Comparison of ENCODE assay signal across 14 mouse cellular contexts in the genomic region with DNA sequence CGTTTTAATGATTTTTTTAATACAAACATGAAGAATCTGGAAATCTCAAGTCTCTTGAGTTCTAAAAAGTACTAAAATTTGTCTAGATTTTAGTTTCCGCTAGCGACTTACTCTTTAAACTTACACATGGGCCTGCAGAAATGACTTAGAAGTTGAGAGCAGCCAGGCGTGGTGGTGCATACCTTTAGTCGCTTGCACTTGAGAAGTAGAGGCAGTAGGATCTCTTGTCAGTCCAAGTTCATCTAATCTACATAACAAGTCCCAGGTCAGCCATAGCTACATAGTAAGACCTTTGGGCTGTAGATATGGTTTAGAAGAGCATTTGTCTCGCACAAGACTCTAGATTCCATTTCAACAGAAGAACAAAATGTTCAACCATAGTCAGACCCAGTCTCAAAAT. TPM values are rescaled to one million over a fixed set of nuclear protein-coding genes. Genes with fewer than 3 reads are reported as not detected.
A peak's percentile ranks its signal among the peaks of the same experiment; 100 is the strongest.
DNase-seq lines count a peak whose midpoint lies in the region; ATAC-seq lines count a peak whose summit lies in the region.
"Had no signal": no experiment of that assay in that cellular context is flagged by ENCODE, and none has a peak within 500 bp of the region (broad histone marks: within the 10 kb centered on the region; RNA-seq: fewer than 3 reads in every experiment).

No protein-coding gene starts in this region.

- peaks cover 21% of the 10 kb centered on the region for H3K36me3 ChIP-seq in forebrain, embryonic 10.5 days (replicated peaks)
- no peaks in the 10 kb centered on the region for H3K36me3 ChIP-seq in forebrain, embryonic 14.5 days (ENCODE audit: control insufficient read depth, insufficient read depth, low read length)
- peaks cover 14% of the 10 kb centered on the region for H3K36me3 ChIP-seq in liver, embryonic 11.5 days (ENCODE audit: control insufficient read depth, insufficient read depth, low read length)
- H3K36me3 ChIP-seq in embryonic facial prominence, embryonic 10.5 days (replicated peaks) = peaks cover 21% of the 10 kb centered on the region
- H3K36me3 ChIP-seq in liver, embryonic 16.5 days (ENCODE audit: control insufficient read depth, insufficient read depth) = peaks cover 11% of the 10 kb centered on the region; the same call in 1 of the 2 replicates
- H3K36me3 ChIP-seq: hindbrain, embryonic 12.5 days had no signal

- peaks cover 36% of the 10 kb centered on the region for H3K4me1 ChIP-seq in forebrain, embryonic 10.5 days
- peaks cover 12% of the 10 kb centered on the region for H3K4me1 ChIP-seq in forebrain, embryonic 14.5 days (ENCODE audit: control insufficient read depth, insufficient read depth, low read length)
- H3K4me1 ChIP-seq in liver, embryonic 11.5 days (replicated peaks; ENCODE audit: control insufficient read depth, insufficient read depth, low read length) = peaks cover 16% of the 10 kb centered on the region
- peaks cover 30% of the 10 kb centered on the region for H3K4me1 ChIP-seq in embryonic facial prominence, embryonic 10.5 days
- peaks cover 33% of the 10 kb centered on the region for H3K4me1 ChIP-seq in liver, embryonic 16.5 days (ENCODE audit: control insufficient read depth, low read depth, low read length)

- H3K27me3 ChIP-seq in forebrain, embryonic 10.5 days (ENCODE audit: poor library complexity, severe bottlenecking) = no peaks in the 10 kb centered on the region
- no peaks in the 10 kb centered on the region for H3K27me3 ChIP-seq in forebrain, embryonic 14.5 days (replicated peaks; ENCODE audit: control insufficient read depth, insufficient read depth, low read length)
- no peaks in the 10 kb centered on the region for H3K27me3 ChIP-seq in liver, embryonic 11.5 days (replicated peaks; ENCODE audit: control insufficient read depth, insufficient read depth, low read length)
- H3K27me3 ChIP-seq in embryonic facial prominence, embryonic 10.5 days (replicated peaks; ENCODE audit: low read depth, poor library complexity, severe bottlenecking) = no peaks in the 10 kb centered on the region
- no peaks in the 10 kb centered on the region for H3K27me3 ChIP-seq in liver, embryonic 16.5 days (ENCODE audit: control insufficient read depth, insufficient read depth, low read depth, low read length)
- H3K27me3 ChIP-seq: hindbrain, embryonic 12.5 days had no signal

- H3K4me2 ChIP-seq in forebrain, embryonic 14.5 days (ENCODE audit: low read length) = no peak overlapping the region
- H3K4me2 ChIP-seq in liver, embryonic 11.5 days = peak overlapping the region; percentile 91
- H3K4me2 ChIP-seq in liver, embryonic 16.5 days (ENCODE audit: low read depth, low read length) = peak overlapping the region; percentile 95; the same call in 1 of the 2 replicates

- ATAC-seq in forebrain, embryonic 14.5 days = no peak
- ATAC-seq in liver, embryonic 11.5 days (replicated peaks; ENCODE audit: low FRiP score) = no peak
- no peak for ATAC-seq in liver, embryonic 16.5 days (ENCODE audit: low read depth)
- no peak for ATAC-seq in inflammation-experienced regulatory T-cells, adult 6 months

- WGBS in forebrain, embryonic 10.5 days = 75% methylated on average over 6 of the region's 6 CpGs
- WGBS in forebrain, embryonic 14.5 days = 83% methylated on average over 6 of the region's 6 CpGs
- 76% methylated on average over 6 of the region's 6 CpGs for WGBS in liver, embryonic 11.5 days
- WGBS in embryonic facial prominence, embryonic 10.5 days = 83% methylated on average over 6 of the region's 6 CpGs
- 70% methylated on average over 6 of the region's 6 CpGs for WGBS in liver, embryonic 16.5 days (ENCODE audit: insufficient replicate concordance)

- DNase-seq in forebrain, embryonic 10.5 days (ENCODE audit: extremely low spot score, low spot score) = no peak
- DNase-seq in forebrain, embryonic 14.5 days (ENCODE audit: low spot score) = no peak
- no peak for DNase-seq in liver, embryonic 11.5 days (ENCODE audit: low spot score)
- no peak for DNase-seq in liver
- DNase-seq in embryonic facial prominence, embryonic 10.5 days (ENCODE audit: low spot score) = no peak
- no peak for DNase-seq in adipocyte (ENCODE audit: low spot score)
- DNase-seq: adrenal gland, postnatal 14 days; B cell, adult 2 months; kidney, postnatal 25 days; right cerebral cortex, postnatal 14 days; thymus, postnatal 25 days had no signal

- peak overlapping the region; percentile 99; the same call in 1 of the 2 replicates for H3K4me3 ChIP-seq in forebrain, embryonic 10.5 days
- H3K4me3 ChIP-seq in forebrain, embryonic 14.5 days (ENCODE audit: low read depth, low read length) = no peak overlapping the region
- peak overlapping the region; percentile 99; the same call in 1 of the 2 replicates for H3K4me3 ChIP-seq in liver, embryonic 11.5 days (ENCODE audit: low read depth, low read length)
- peak overlapping the region; percentile 100 for H3K4me3 ChIP-seq in embryonic facial prominence, embryonic 10.5 days
- no peak overlapping the region for H3K4me3 ChIP-seq in liver, embryonic 16.5 days (ENCODE audit: low read depth, low read length)

- no peak overlapping the region for H3K9ac ChIP-seq in forebrain, embryonic 14.5 days (ENCODE audit: low read length)
- no peak overlapping the region for H3K9ac ChIP-seq in liver, embryonic 11.5 days (ENCODE audit: low read depth, low read length)
- H3K9ac ChIP-seq in liver, embryonic 16.5 days (ENCODE audit: low read depth, low read length) = no peak overlapping the region

- H3K9me3 ChIP-seq in forebrain, embryonic 10.5 days = no peaks in the 10 kb centered on the region
- no peaks in the 10 kb centered on the region for H3K9me3 ChIP-seq in forebrain, embryonic 14.5 days (replicated peaks; ENCODE audit: control insufficient read depth, low read length)
- H3K9me3 ChIP-seq in liver, embryonic 11.5 days (ENCODE audit: control insufficient read depth, low read length) = no peaks in the 10 kb centered on the region
- no peaks in the 10 kb centered on the region for H3K9me3 ChIP-seq in embryonic facial prominence, embryonic 10.5 days
- no peaks in the 10 kb centered on the region for H3K9me3 ChIP-seq in liver, embryonic 16.5 days (replicated peaks; ENCODE audit: control insufficient read depth, low read length)
- H3K9me3 ChIP-seq: hindbrain, embryonic 12.5 days had no signal

- H3K27ac ChIP-seq in forebrain, embryonic 10.5 days = no peak overlapping the region
- no peak overlapping the region for H3K27ac ChIP-seq in forebrain, embryonic 14.5 days (ENCODE audit: low read depth, low read length)
- peak overlapping the region; percentile 19; the same call in 1 of the 2 replicates for H3K27ac ChIP-seq in liver, embryonic 11.5 days (ENCODE audit: low read depth, low read length)
- H3K27ac ChIP-seq in embryonic facial prominence, embryonic 10.5 days (replicated peaks) = no peak overlapping the region
- no peak overlapping the region for H3K27ac ChIP-seq in liver, embryonic 16.5 days (ENCODE audit: low read length)

RNA-seq across cellular contexts. Expression of a gene that starts 1.0 kb away (rescaled TPM):
- polyA plus RNA-seq in forebrain, embryonic 10.5 days (2016; fragmentation: Nextera tagmentation; extraction: Ambion mirVana) = 1,473 and 1,500 TPM in 2 replicates
- 808 and 818 TPM in 2 replicates for polyA plus RNA-seq in forebrain, embryonic 14.5 days (2014; fragmentation: Nextera tagmentation; extraction: Ambion mirVana)
- polyA plus RNA-seq in liver, embryonic 11.5 days (2014; fragmentation: Nextera tagmentation; extraction: Ambion mirVana) = 1,371 and 1,468 TPM in 2 replicates
- polyA plus RNA-seq in embryonic facial prominence, embryonic 10.5 days (2016; fragmentation: Nextera tagmentation; extraction: Ambion mirVana) = 1,409 and 1,454 TPM in 2 replicates
- 486 and 530 TPM in 2 replicates for polyA plus RNA-seq in liver, embryonic 16.5 days (2015; fragmentation: Nextera tagmentation; extraction: Ambion mirVana)
- 1,000 to 10,000 TPM in 2 of 3 experiments, 100 to 1,000 TPM in 1; 888 to 1,186 (median 1,089) TPM for polyA plus RNA-seq in inflammation-experienced regulatory T-cells, adult 6 months (2017; shearing (Covaris generic))

RNA-seq across cellular contexts. Expression of a gene that starts 13.3 kb away (rescaled TPM):
- 76.4 and 78.6 TPM in 2 replicates for polyA plus RNA-seq in forebrain, embryonic 10.5 days (2016; fragmentation: Nextera tagmentation; extraction: Ambion mirVana)
- 34.1 and 37.8 TPM in 2 replicates for polyA plus RNA-seq in forebrain, embryonic 14.5 days (2014; fragmentation: Nextera tagmentation; extraction: Ambion mirVana)
- polyA plus RNA-seq in liver, embryonic 11.5 days (2014; fragmentation: Nextera tagmentation; extraction: Ambion mirVana) = 84.8 and 89.0 TPM in 2 replicates
- polyA plus RNA-seq in embryonic facial prominence, embryonic 10.5 days (2016; fragmentation: Nextera tagmentation; extraction: Ambion mirVana) = 69.4 and 69.8 TPM in 2 replicates
- 17.5 and 24.2 TPM in 2 replicates for polyA plus RNA-seq in liver, embryonic 16.5 days (2015; fragmentation: Nextera tagmentation; extraction: Ambion mirVana)
- 100 to 1,000 TPM in 1 of 3 experiments, 10 to 100 TPM in 2; 84.1 to 102 (median 98.9) TPM for polyA plus RNA-seq in inflammation-experienced regulatory T-cells, adult 6 months (2017; shearing (Covaris generic))

RNA-seq across cellular contexts. Expression of a gene that starts 16.3 kb away (rescaled TPM):
- 2.1 TPM in 2 replicates for polyA plus RNA-seq in forebrain, embryonic 10.5 days (2016; fragmentation: Nextera tagmentation; extraction: Ambion mirVana)
- polyA plus RNA-seq in forebrain, embryonic 14.5 days (2014; fragmentation: Nextera tagmentation; extraction: Ambion mirVana) = 1.2 and 2.4 TPM in 2 replicates
- polyA plus RNA-seq in liver, embryonic 11.5 days (2014; fragmentation: Nextera tagmentation; extraction: Ambion mirVana) = 5.6 and 7.8 TPM in 2 replicates
- 2.8 and 3.2 TPM in 2 replicates for polyA plus RNA-seq in embryonic facial prominence, embryonic 10.5 days (2016; fragmentation: Nextera tagmentation; extraction: Ambion mirVana)
- 4.5 and 4.6 TPM in 2 replicates for polyA plus RNA-seq in liver, embryonic 16.5 days (2015; fragmentation: Nextera tagmentation; extraction: Ambion mirVana)
- polyA plus RNA-seq in inflammation-experienced regulatory T-cells, adult 6 months (2017; shearing (Covaris generic)) = 1 to 10 TPM; 3.6 to 6.6 (median 4.6) TPM

RNA-seq across cellular contexts. Expression of a gene that starts 35.7 kb away (rescaled TPM):
- 152 and 155 TPM in 2 replicates for polyA plus RNA-seq in forebrain, embryonic 10.5 days (2016; fragmentation: Nextera tagmentation; extraction: Ambion mirVana)
- 148 and 158 TPM in 2 replicates for polyA plus RNA-seq in forebrain, embryonic 14.5 days (2014; fragmentation: Nextera tagmentation; extraction: Ambion mirVana)
- polyA plus RNA-seq in liver, embryonic 11.5 days (2014; fragmentation: Nextera tagmentation; extraction: Ambion mirVana) = 116 and 130 TPM in 2 replicates
- polyA plus RNA-seq in embryonic facial prominence, embryonic 10.5 days (2016; fragmentation: Nextera tagmentation; extraction: Ambion mirVana) = 157 and 159 TPM in 2 replicates
- 58.1 and 59.3 TPM in 2 replicates for polyA plus RNA-seq in liver, embryonic 16.5 days (2015; fragmentation: Nextera tagmentation; extraction: Ambion mirVana)
- polyA plus RNA-seq in inflammation-experienced regulatory T-cells, adult 6 months (2017; shearing (Covaris generic)) = 100 to 1,000 TPM in 1 of 3 experiments, 10 to 100 TPM in 2; 63.1 to 108 (median 84.1) TPM

RNA-seq across cellular contexts. Expression of a gene that starts 39.9 kb away (rescaled TPM):
- 4.6 and 6.6 TPM in 2 replicates for polyA plus RNA-seq in forebrain, embryonic 10.5 days (2016; fragmentation: Nextera tagmentation; extraction: Ambion mirVana)
- polyA plus RNA-seq in forebrain, embryonic 14.5 days (2014; fragmentation: Nextera tagmentation; extraction: Ambion mirVana) = 3.8 and 4.9 TPM in 2 replicates
- 20.4 and 21.4 TPM in 2 replicates for polyA plus RNA-seq in liver, embryonic 11.5 days (2014; fragmentation: Nextera tagmentation; extraction: Ambion mirVana)
- 4.1 and 5.5 TPM in 2 replicates for polyA plus RNA-seq in embryonic facial prominence, embryonic 10.5 days (2016; fragmentation: Nextera tagmentation; extraction: Ambion mirVana)
- polyA plus RNA-seq in liver, embryonic 16.5 days (2015; fragmentation: Nextera tagmentation; extraction: Ambion mirVana) = 32.4 and 34.8 TPM in 2 replicates
- 10 to 100 TPM; 11.1 to 18.7 (median 15.7) TPM for polyA plus RNA-seq in inflammation-experienced regulatory T-cells, adult 6 months (2017; shearing (Covaris generic))

Comparison
In these comparisons a context has a peak if more than half of its experiments do, and no peak if none do; other contexts are left out.
1. H3K4me3 ChIP-seq: peak in forebrain, embryonic 10.5 days (single experiment), liver, embryonic 11.5 days (single experiment) and embryonic facial prominence, embryonic 10.5 days (single experiment); none in forebrain, embryonic 14.5 days (single experiment) and liver, embryonic 16.5 days (single experiment).